ENCODE assay signal across 11 mouse cellular contexts in the genomic region with DNA sequence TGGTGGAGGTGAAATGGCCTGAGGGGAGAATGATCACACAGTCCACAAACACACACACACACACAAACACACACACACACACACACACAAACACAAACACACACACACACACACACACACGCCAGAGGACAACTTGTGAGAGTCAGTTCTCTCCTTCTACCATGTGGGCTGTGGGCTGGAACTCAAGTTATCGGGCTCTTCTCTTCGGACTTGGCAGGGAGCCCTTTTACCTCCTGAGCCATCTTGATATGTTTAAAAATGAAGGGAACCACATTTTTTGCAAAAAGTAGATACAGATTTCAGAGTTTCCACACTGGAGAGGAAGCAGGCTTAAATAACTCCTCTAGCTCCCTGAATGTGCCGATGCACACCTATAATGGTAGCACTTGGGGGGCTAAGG.
"Had no signal": no experiment of that assay in that cellular context is flagged by ENCODE, and none has a peak within 500 bp of the region (broad histone marks: within the 10 kb centered on the region; RNA-seq: fewer than 3 reads in every experiment).

No protein-coding gene starts in this region.

- H3K27ac ChIP-seq: left cerebral cortex, adult 2 months; liver, embryonic 15.5 days; midbrain, embryonic 12.5 days had no signal

- H3K36me3 ChIP-seq: liver, embryonic 15.5 days; midbrain, embryonic 12.5 days; stomach, embryonic 15.5 days had no signal

- H3K4me3 ChIP-seq: left cerebral cortex, adult 2 months; liver, embryonic 15.5 days; midbrain, embryonic 12.5 days; stomach, embryonic 15.5 days had no signal

- H3K4me2 ChIP-seq: liver, embryonic 11.5 days; liver, embryonic 15.5 days; midbrain, embryonic 12.5 days; stomach, embryonic 15.5 days had no signal

- H3K9ac ChIP-seq: liver, embryonic 15.5 days; midbrain, embryonic 12.5 days; stomach, embryonic 15.5 days had no signal

- H3K4me1 ChIP-seq: liver, embryonic 15.5 days; midbrain, embryonic 12.5 days had no signal

- H3K27me3 ChIP-seq: liver, embryonic 15.5 days; stomach, embryonic 15.5 days had no signal

- H3K9me3 ChIP-seq: liver, embryonic 15.5 days; midbrain, embryonic 12.5 days; stomach, embryonic 15.5 days had no signal

- DNase-seq: kidney, adult 8-10 months; lung, adult 2 months; lung, postnatal 36 days; right cerebral cortex, postnatal 14 days; thymus, adult 2 months; thymus, postnatal 36 days had no signal
